Mouse (Mus musculus): ENCODE results near the gene Bcas3. TPM values are rescaled to one million over a fixed set of nuclear protein-coding genes. Genes with fewer than 3 reads are reported as not detected.

Gene Bcas3
- polyA plus RNA-seq, 1 experiment, result 25.3 TPM

- no peak for TF ChIP-seq POLR2A (IDR thresholded peaks at IDR 0.05; ENCODE audit: low read depth, low read length)
- TF ChIP-seq CTCF (IDR thresholded peaks at IDR 0.05; ENCODE audit: extremely low read depth, insufficient read depth, insufficient read length, insufficient replicate concordance), result no peak
- DNase-seq (ENCODE audit: low read depth in 1 of 2, low spot score in 2 of 2), result no peak
- WGBS, result 90% methylated on average over 11 of the region's 11 CpGs
- Histone ChIP-seq H3K27me3 (ENCODE audit: control insufficient read depth, insufficient read depth, low read length) (no peaks in the 10 kb centered on the region), H3K4me1 (ENCODE audit: control insufficient read depth, insufficient read depth, insufficient read length) (no peaks in the 10 kb centered on the region; the same call in 1 of the 2 replicates), H3K36me3 (ENCODE audit: control insufficient read depth, insufficient read depth, low read length) (no peaks in the 10 kb centered on the region), H3K27ac (ENCODE audit: insufficient read depth, low read length) (no peak overlapping the region), H3K4me3 (ENCODE audit: extremely low read depth, insufficient read depth, insufficient read length) (no peak overlapping the region)
Measured at GRCm38 (mm10) chr11:85681580-85682419, 328.8 kb downstream of the Bcas3 start.

- Histone ChIP-seq H3K27ac (ENCODE audit: insufficient read depth, low read length) (no peak overlapping the region), H3K36me3 (ENCODE audit: control insufficient read depth, insufficient read depth, low read length) (no peaks in the 10 kb centered on the region), H3K4me3 (ENCODE audit: extremely low read depth, insufficient read depth, insufficient read length) (no peak overlapping the region), H3K4me1 (ENCODE audit: control insufficient read depth, insufficient read depth, insufficient read length) (no peaks in the 10 kb centered on the region; the same call in 1 of the 2 replicates), H3K27me3 (ENCODE audit: control insufficient read depth, insufficient read depth, low read length) (no peaks in the 10 kb centered on the region)
- 93% methylated on average over 2 of the region's 2 CpGs for WGBS
- DNase-seq (ENCODE audit: low read depth in 1 of 2, low spot score in 2 of 2), result no peak
- TF ChIP-seq CTCF (IDR thresholded peaks at IDR 0.05; ENCODE audit: extremely low read depth, insufficient read depth, insufficient read length, insufficient replicate concordance) (no peak), POLR2A (IDR thresholded peaks at IDR 0.05; ENCODE audit: low read depth, low read length) (no peak)
Measured at GRCm38 (mm10) chr11:85684981-85685380, 332.0 kb downstream of the Bcas3 start.

GRCm38 (mm10) chr11:85687816-85688439 lies 335.0 kb downstream of the Bcas3 start:
- H3K27me3 ChIP-seq (ENCODE audit: control insufficient read depth, insufficient read depth, low read length), result no peaks in the 10 kb centered on the region
- TF ChIP-seq POLR2A (IDR thresholded peaks at IDR 0.05; ENCODE audit: low read depth, low read length), result no peak
- no peak for TF ChIP-seq CTCF (IDR thresholded peaks at IDR 0.05; ENCODE audit: extremely low read depth, insufficient read depth, insufficient read length, insufficient replicate concordance)
- H3K27ac ChIP-seq (ENCODE audit: insufficient read depth, low read length), result no peak overlapping the region
- 56% methylated on average over 8 of the region's 8 CpGs for WGBS
- no peaks in the 10 kb centered on the region; the same call in 1 of the 2 replicates for H3K4me1 ChIP-seq (ENCODE audit: control insufficient read depth, insufficient read depth, insufficient read length)
- DNase-seq (ENCODE audit: low read depth in 1 of 2, low spot score in 2 of 2), result no peak
- no peak overlapping the region for H3K4me3 ChIP-seq (ENCODE audit: extremely low read depth, insufficient read depth, insufficient read length)
- H3K36me3 ChIP-seq (ENCODE audit: control insufficient read depth, insufficient read depth, low read length), result no peaks in the 10 kb centered on the region

- Histone ChIP-seq H3K36me3 (ENCODE audit: control insufficient read depth, insufficient read depth, low read length) (no peaks in the 10 kb centered on the region), H3K4me1 (ENCODE audit: control insufficient read depth, insufficient read depth, insufficient read length) (no peaks in the 10 kb centered on the region; the same call in 1 of the 2 replicates), H3K27me3 (ENCODE audit: control insufficient read depth, insufficient read depth, low read length) (no peaks in the 10 kb centered on the region), H3K4me3 (ENCODE audit: extremely low read depth, insufficient read depth, insufficient read length) (no peak overlapping the region), H3K27ac (ENCODE audit: insufficient read depth, low read length) (no peak overlapping the region)
- WGBS, result 79% methylated on average over 6 of the region's 6 CpGs
- DNase-seq (ENCODE audit: low read depth in 1 of 2, low spot score in 2 of 2), result no peak
- TF ChIP-seq POLR2A (IDR thresholded peaks at IDR 0.05; ENCODE audit: low read depth, low read length) (no peak), CTCF (IDR thresholded peaks at IDR 0.05; ENCODE audit: extremely low read depth, insufficient read depth, insufficient read length, insufficient replicate concordance) (no peak)
Measured at GRCm38 (mm10) chr11:85688440-85688838, 335.5 kb downstream of the Bcas3 start.

- no peaks in the 10 kb centered on the region; the same call in 1 of the 2 replicates for H3K4me1 ChIP-seq (ENCODE audit: control insufficient read depth, insufficient read depth, insufficient read length)
- no peaks in the 10 kb centered on the region for H3K27me3 ChIP-seq (ENCODE audit: control insufficient read depth, insufficient read depth, low read length)
- 82% methylated on average over 5 of the region's 5 CpGs for WGBS
- no peaks in the 10 kb centered on the region for H3K36me3 ChIP-seq (ENCODE audit: control insufficient read depth, insufficient read depth, low read length)
- no peak overlapping the region for H3K27ac ChIP-seq (ENCODE audit: insufficient read depth, low read length)
- no peak for DNase-seq (ENCODE audit: low read depth in 1 of 2, low spot score in 2 of 2)
- TF ChIP-seq CTCF (IDR thresholded peaks at IDR 0.05; ENCODE audit: extremely low read depth, insufficient read depth, insufficient read length, insufficient replicate concordance) (no peak), POLR2A (IDR thresholded peaks at IDR 0.05; ENCODE audit: low read depth, low read length) (no peak)
- no peak overlapping the region for H3K4me3 ChIP-seq (ENCODE audit: extremely low read depth, insufficient read depth, insufficient read length)
Measured at GRCm38 (mm10) chr11:85689226-85689625, 336.3 kb downstream of the Bcas3 start.

GRCm38 (mm10) chr11:85691285-85691684 lies 338.3 kb downstream of the Bcas3 start:
- H3K4me1 ChIP-seq (ENCODE audit: control insufficient read depth, insufficient read depth, insufficient read length), result no peaks in the 10 kb centered on the region
- TF ChIP-seq POLR2A (IDR thresholded peaks at IDR 0.05; ENCODE audit: low read depth, low read length) (no peak), CTCF (IDR thresholded peaks at IDR 0.05; ENCODE audit: extremely low read depth, insufficient read depth, insufficient read length, insufficient replicate concordance) (no peak)
- H3K27me3 ChIP-seq (ENCODE audit: control insufficient read depth, insufficient read depth, low read length), result no peaks in the 10 kb centered on the region
- no peaks in the 10 kb centered on the region for H3K36me3 ChIP-seq (ENCODE audit: control insufficient read depth, insufficient read depth, low read length)
- DNase-seq (ENCODE audit: low read depth in 1 of 2, low spot score in 2 of 2), result no peak
- no peak overlapping the region for H3K27ac ChIP-seq (ENCODE audit: insufficient read depth, low read length)
- WGBS, result 73% methylated on average over 5 of the region's 5 CpGs
- H3K4me3 ChIP-seq (ENCODE audit: extremely low read depth, insufficient read depth, insufficient read length), result no peak overlapping the region
